Mouse (Mus musculus): ENCODE measurements at regions not wholly inside any gene's neighbourhood (a gene's known extent, or its start where the extent isn't known, plus 50 kb on each side); places are given as distances from the start of the nearest gene placed in this dataset.

- no peak for TF ChIP-seq POLR2A (IDR thresholded peaks at IDR 0.05; ENCODE audit: insufficient read depth, low read length)
- no peak for TF ChIP-seq CTCF (IDR thresholded peaks at IDR 0.05; ENCODE audit: low read depth, low read length)
- no peak for TF ChIP-seq EP300 (IDR thresholded peaks at IDR 0.05; ENCODE audit: insufficient read depth, low read depth, low read length)
These were observed 289.8 kb upstream of the Slco3a1 start for GRCm38 (mm10) chr7:74844306-74844929.

Measured in ES-Bruce4 (cell line).